Mouse (Mus musculus): ENCODE data around the gene Mad1l1.

- TF ChIP-seq CTCF (IDR thresholded peaks at IDR 0.05; ENCODE audit: insufficient read depth, low read depth, low read length) = no peak
- TF ChIP-seq POLR2A (IDR thresholded peaks at IDR 0.05; ENCODE audit: insufficient read depth, low read depth, low read length) = no peak
These were observed 259.0 kb downstream of the Mad1l1 start for GRCm38 (mm10) chr5:140062316-140062715.
